Mouse (Mus musculus) forebrain, embryonic 13.5 days (tissue): ENCODE results near the gene Slc8a3. TPM values are rescaled to one million over a fixed set of nuclear protein-coding genes. Genes with fewer than 3 reads are reported as not detected.

Experiments
- ATAC-seq: fragments of 200-750 bp; cut with Nextera tagmentation; 2 replicates; pipeline ENCODE4 v1.8.0; 2017
- H3K27ac ChIP-seq: fragments of 300-500 bp; sonication (generic); 2 replicates; pipeline ENCODE4 v1.5.1; 2015; ENCODE audit warnings: inconsistent platforms, mild to moderate bottlenecking, moderate library complexity
- H3K27me3 ChIP-seq: fragments of 300-500 bp; sonication (generic); 2 replicates; pipeline ENCODE4 v1.6.1; 2015; ENCODE audit warnings: mild to moderate bottlenecking, inconsistent platforms
- H3K36me3 ChIP-seq: fragments of 300-500 bp; sonication (generic); 2 replicates; pipeline ENCODE4 v1.6.1; 2015; ENCODE audit warnings: mild to moderate bottlenecking, inconsistent platforms; ENCODE audit not compliant: poor library complexity, severe bottlenecking
- H3K4me1 ChIP-seq: fragments of 300-500 bp; sonication (generic); 2 replicates; pipeline ENCODE4 v1.6.1; 2015; ENCODE audit warnings: inconsistent platforms
- H3K4me2 ChIP-seq: fragments of 300-500 bp; sonication (generic); 2 replicates; pipeline ENCODE4 v1.6.1; 2015; ENCODE audit warnings: inconsistent platforms, mild to moderate bottlenecking, moderate library complexity
- H3K4me3 ChIP-seq: fragments of 300-500 bp; sonication (generic); 2 replicates; pipeline ENCODE4 v1.5.1; 2015; ENCODE audit warnings: mild to moderate bottlenecking, inconsistent platforms
- H3K9ac ChIP-seq: fragments of 300-500 bp; sonication (generic); 2 replicates; pipeline ENCODE4 v1.6.1; 2015; ENCODE audit warnings: mild to moderate bottlenecking, inconsistent platforms
- H3K9me3 ChIP-seq: fragments of 300-500 bp; sonication (generic); replicated peaks from 2 replicates; pipeline ENCODE4 v1.6.1; 2016; ENCODE audit warnings: inconsistent platforms
- WGBS: fragments of 180-500 bp; shearing (Covaris S2); methylation state at CpG from one replicate; pipeline ENCODE4 v1.1.7; 2015; 5-methylcytosine and 5-hydroxymethylcytosine counted together
- polyA plus RNA-seq: library from polyadenylated mRNA; unstranded; fragments of >200 nt; fragmentation: Nextera tagmentation; extraction: Ambion mirVana; gene quantifications from 2 replicates; pipeline ENCODE4 v1.2.1, GENCODE M21; 2015

Gene Slc8a3
- polyA plus RNA-seq, 1 experiment from 2014 or later: 2.0 TPM

GRCm38 (mm10) chr12:81294613-81295012 lies 38.4 kb downstream of the Slc8a3 start:
- Histone ChIP-seq H3K9ac (0 out of 2 replicates have a peak overlapping the region, but pooled peaks have one; percentile 6), H3K4me1 (no peaks in the 10 kb centered on the region), H3K4me2 (no peak overlapping the region), H3K36me3 (no peaks in the 10 kb centered on the region), H3K4me3 (no peak overlapping the region), H3K27ac (no peak overlapping the region), H3K9me3 (no peaks in the 10 kb centered on the region; the same call in 1 of the 2 replicates), H3K27me3 (no peaks in the 10 kb centered on the region)
- 15% methylated on average over 5 of the region's 5 CpGs for WGBS
- no peak for ATAC-seq

GRCm38 (mm10) chr12:81278031-81278430 lies 54.9 kb downstream of the Slc8a3 start:
- no peaks in the 10 kb centered on the region for H3K27me3 ChIP-seq
- H3K36me3 ChIP-seq: no peaks in the 10 kb centered on the region
- WGBS: 50% methylated on average over 2 of the region's 2 CpGs
- peaks cover 9% of the 10 kb centered on the region for H3K4me1 ChIP-seq
- peak; percentile 73; the same call in 1 of the 2 replicates for ATAC-seq
- no peak overlapping the region for H3K9ac ChIP-seq
- H3K4me2 ChIP-seq: no peak overlapping the region
- H3K27ac ChIP-seq: no peak overlapping the region
- H3K9me3 ChIP-seq: no peaks in the 10 kb centered on the region
- H3K4me3 ChIP-seq: no peak overlapping the region

GRCm38 (mm10) chr12:81274616-81275015 lies 58.4 kb downstream of the Slc8a3 start:
- no peaks in the 10 kb centered on the region for H3K27me3 ChIP-seq
- H3K9ac ChIP-seq: no peak overlapping the region
- no peak for ATAC-seq
- H3K27ac ChIP-seq: no peak overlapping the region
- H3K36me3 ChIP-seq: no peaks in the 10 kb centered on the region
- WGBS: 75% methylated on average over 4 of the region's 4 CpGs
- peaks cover 15% of the 10 kb centered on the region for H3K4me1 ChIP-seq
- no peak overlapping the region for H3K4me2 ChIP-seq
- H3K9me3 ChIP-seq: no peaks in the 10 kb centered on the region
- no peak overlapping the region for H3K4me3 ChIP-seq

- no peaks in the 10 kb centered on the region for H3K27me3 ChIP-seq
- H3K4me2 ChIP-seq: no peak overlapping the region
- no peaks in the 10 kb centered on the region for H3K36me3 ChIP-seq
- H3K4me1 ChIP-seq: peaks cover 15% of the 10 kb centered on the region
- no peak overlapping the region for H3K9ac ChIP-seq
- no peak overlapping the region for H3K27ac ChIP-seq
- WGBS: 18% methylated on average over 3 of the region's 3 CpGs
- no peak overlapping the region for H3K4me3 ChIP-seq
- no peaks in the 10 kb centered on the region for H3K9me3 ChIP-seq
- 0 out of 2 replicates have a peak, but pooled peaks have one; percentile 50 for ATAC-seq
Measured at GRCm38 (mm10) chr12:81273333-81273732, 59.6 kb downstream of the Slc8a3 start.

GRCm38 (mm10) chr12:81269246-81269645 lies 63.7 kb downstream of the Slc8a3 start:
- Histone ChIP-seq H3K27ac (no peak overlapping the region), H3K4me3 (no peak overlapping the region), H3K36me3 (no peaks in the 10 kb centered on the region), H3K27me3 (no peaks in the 10 kb centered on the region), H3K9ac (no peak overlapping the region), H3K4me2 (no peak overlapping the region), H3K9me3 (no peaks in the 10 kb centered on the region), H3K4me1 (peaks cover 15% of the 10 kb centered on the region)
- WGBS: 85% methylated on average over 5 of the region's 5 CpGs
- ATAC-seq: no peak

GRCm38 (mm10) chr12:81262821-81263220 lies 70.2 kb downstream of the Slc8a3 start:
- WGBS: 93% methylated on average over 6 of the region's 6 CpGs
- Histone ChIP-seq H3K9me3 (no peaks in the 10 kb centered on the region), H3K27ac (no peak overlapping the region), H3K4me3 (no peak overlapping the region), H3K36me3 (no peaks in the 10 kb centered on the region), H3K9ac (no peak overlapping the region), H3K4me2 (no peak overlapping the region), H3K27me3 (no peaks in the 10 kb centered on the region), H3K4me1 (no peaks in the 10 kb centered on the region)
- no peak for ATAC-seq

- Histone ChIP-seq H3K27me3 (no peaks in the 10 kb centered on the region), H3K4me1 (no peaks in the 10 kb centered on the region), H3K4me3 (no peak overlapping the region), H3K36me3 (no peaks in the 10 kb centered on the region), H3K9ac (no peak overlapping the region), H3K9me3 (no peaks in the 10 kb centered on the region), H3K4me2 (no peak overlapping the region), H3K27ac (no peak overlapping the region)
- 91% methylated on average over 3 of the region's 3 CpGs for WGBS
- no peak for ATAC-seq
Measured at GRCm38 (mm10) chr12:81258215-81258614, 74.8 kb downstream of the Slc8a3 start.

- 82% methylated on average over 6 of the region's 6 CpGs for WGBS
- Histone ChIP-seq H3K9ac (no peak overlapping the region), H3K4me3 (no peak overlapping the region), H3K9me3 (no peaks in the 10 kb centered on the region), H3K36me3 (no peaks in the 10 kb centered on the region), H3K27me3 (no peaks in the 10 kb centered on the region), H3K4me1 (no peaks in the 10 kb centered on the region), H3K4me2 (no peak overlapping the region), H3K27ac (no peak overlapping the region)
- ATAC-seq: no peak
Measured at GRCm38 (mm10) chr12:81245411-81245810, 87.6 kb downstream of the Slc8a3 start.

- Histone ChIP-seq H3K27me3 (no peaks in the 10 kb centered on the region), H3K9ac (no peak overlapping the region), H3K4me3 (no peak overlapping the region), H3K4me2 (no peak overlapping the region), H3K36me3 (no peaks in the 10 kb centered on the region), H3K4me1 (no peaks in the 10 kb centered on the region), H3K27ac (no peak overlapping the region), H3K9me3 (no peaks in the 10 kb centered on the region)
- WGBS: 88% methylated on average over 7 of the region's 7 CpGs
- no peak for ATAC-seq
Measured at GRCm38 (mm10) chr12:81244954-81245353, 88.0 kb downstream of the Slc8a3 start.

GRCm38 (mm10) chr12:81244492-81244891 lies 88.5 kb downstream of the Slc8a3 start:
- WGBS: 69% methylated on average over 1 of the region's 1 CpGs
- Histone ChIP-seq H3K4me3 (no peak overlapping the region), H3K4me1 (no peaks in the 10 kb centered on the region), H3K4me2 (no peak overlapping the region), H3K9ac (no peak overlapping the region), H3K36me3 (no peaks in the 10 kb centered on the region), H3K9me3 (no peaks in the 10 kb centered on the region), H3K27ac (no peak overlapping the region), H3K27me3 (no peaks in the 10 kb centered on the region)
- ATAC-seq: no peak

- no peak overlapping the region for H3K9ac ChIP-seq
- H3K27me3 ChIP-seq: no peaks in the 10 kb centered on the region
- no peak overlapping the region for H3K4me3 ChIP-seq
- H3K27ac ChIP-seq: no peak overlapping the region
- no peaks in the 10 kb centered on the region for H3K36me3 ChIP-seq
- no peak overlapping the region for H3K4me2 ChIP-seq
- H3K4me1 ChIP-seq: no peaks in the 10 kb centered on the region
- H3K9me3 ChIP-seq: no peaks in the 10 kb centered on the region
- no peak for ATAC-seq
- 94% methylated on average over 2 of the region's 2 CpGs for WGBS
Measured at GRCm38 (mm10) chr12:81241676-81242075, 91.3 kb downstream of the Slc8a3 start.

- no peak for ATAC-seq
- Histone ChIP-seq H3K9me3 (no peaks in the 10 kb centered on the region), H3K4me2 (no peak overlapping the region), H3K36me3 (no peaks in the 10 kb centered on the region), H3K4me1 (no peaks in the 10 kb centered on the region), H3K9ac (no peak overlapping the region), H3K27ac (no peak overlapping the region), H3K4me3 (no peak overlapping the region), H3K27me3 (no peaks in the 10 kb centered on the region)
- 84% methylated on average over 4 of the region's 4 CpGs for WGBS
Measured at GRCm38 (mm10) chr12:81241096-81241495, 91.9 kb downstream of the Slc8a3 start.

GRCm38 (mm10) chr12:81237158-81237557 lies 95.8 kb downstream of the Slc8a3 start:
- Histone ChIP-seq H3K4me2 (no peak overlapping the region), H3K27ac (no peak overlapping the region), H3K9me3 (no peaks in the 10 kb centered on the region), H3K9ac (no peak overlapping the region), H3K36me3 (no peaks in the 10 kb centered on the region), H3K4me1 (no peaks in the 10 kb centered on the region), H3K4me3 (no peak overlapping the region), H3K27me3 (no peaks in the 10 kb centered on the region)
- no peak for ATAC-seq
- WGBS: 90% methylated on average over 1 of the region's 1 CpGs
